Comparison of ENCODE assay signal across 8 mouse cellular contexts in the genomic region with DNA sequence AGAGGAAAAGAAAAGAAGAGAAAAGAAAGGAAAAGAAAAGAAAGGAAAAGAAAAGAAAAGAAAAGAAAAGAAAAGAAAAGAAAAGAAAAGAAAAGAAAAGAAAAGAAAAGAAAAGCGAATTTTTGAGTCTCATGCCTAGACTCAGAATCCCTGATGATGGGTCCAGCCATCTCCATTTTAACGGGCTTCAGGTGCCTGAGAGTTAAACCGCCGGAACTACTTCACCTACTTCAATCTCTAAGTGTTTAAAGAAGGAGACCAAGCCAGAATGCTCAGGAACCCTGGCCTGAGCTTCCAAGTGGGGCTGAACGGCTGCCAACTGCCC. TPM values are rescaled to one million over a fixed set of nuclear protein-coding genes. Genes with fewer than 3 reads are reported as not detected.
DNase-seq lines count a peak whose midpoint lies in the region; ATAC-seq and TF ChIP-seq lines count a peak whose summit lies in the region.
"Not testable (repeated sequence)": the region's sequence is repeated elsewhere in the genome, so short reads cannot be mapped to it uniquely, and the experiment has no call there.

No protein-coding gene starts in this region.

- 9% methylated on average over 5 of the region's 5 CpGs for WGBS in embryonic facial prominence, embryonic 12.5 days
- 5% methylated on average over 5 of the region's 5 CpGs for WGBS in hindbrain, embryonic 12.5 days
- 5% methylated on average over 5 of the region's 5 CpGs for WGBS in kidney, embryonic 15.5 days
- WGBS in liver, embryonic 13.5 days (ENCODE audit: insufficient replicate concordance) = 17% methylated on average over 5 of the region's 5 CpGs
- WGBS in midbrain, embryonic 12.5 days = 5% methylated on average over 5 of the region's 5 CpGs
- 4% methylated on average over 5 of the region's 5 CpGs for WGBS in small intestine, adult 2 months

- DNase-seq in liver, embryonic 13.5 days = not testable (repeated sequence)

- H3K27me3 ChIP-seq in embryonic facial prominence, embryonic 12.5 days; hindbrain, embryonic 12.5 days; kidney, embryonic 15.5 days; midbrain, embryonic 12.5 days; small intestine, adult 2 months (ENCODE audit: control insufficient read depth, insufficient read depth, low read length): not testable (repeated sequence)
- peaks cover 20% of the 10 kb centered on the region for H3K27me3 ChIP-seq in liver, embryonic 13.5 days

- H3K36me3 ChIP-seq in embryonic facial prominence, embryonic 12.5 days; hindbrain, embryonic 12.5 days; kidney, embryonic 15.5 days; liver, embryonic 13.5 days; midbrain, embryonic 12.5 days; small intestine, adult 2 months (ENCODE audit: control insufficient read depth, insufficient read depth, low read length): not testable (repeated sequence)

- not testable (repeated sequence) for TF ChIP-seq CTCF in small intestine, adult 2 months (IDR thresholded peaks at IDR 0.05; ENCODE audit: extremely low read depth, insufficient read length, insufficient replicate concordance, low read depth, low read length)

- H3K4me1 ChIP-seq in embryonic facial prominence, embryonic 12.5 days; hindbrain, embryonic 12.5 days; kidney, embryonic 15.5 days; liver, embryonic 13.5 days (replicated peaks); midbrain, embryonic 12.5 days; small intestine, adult 2 months (ENCODE audit: control insufficient read depth, insufficient read depth, insufficient read length, low read length): not testable (repeated sequence)

- not testable (repeated sequence) for TF ChIP-seq POLR2A in small intestine, adult 2 months (IDR thresholded peaks at IDR 0.05; ENCODE audit: low read depth, low read length)

- peak; percentile 26 for ATAC-seq in CD4-positive, CD25-positive, alpha-beta regulatory T cell, adult 4 months
- ATAC-seq in embryonic facial prominence, embryonic 12.5 days (ENCODE audit: insufficient number of reproducible peaks, insufficient read depth, low FRiP score, low TSS enrichment); hindbrain, embryonic 12.5 days (ENCODE audit: low FRiP score); kidney, embryonic 15.5 days (replicated peaks; ENCODE audit: low FRiP score); liver, embryonic 13.5 days (ENCODE audit: low read depth); midbrain, embryonic 12.5 days (ENCODE audit: low FRiP score, low read depth): not testable (repeated sequence)
- peak; percentile 78; the same call in 1 of the 2 replicates for ATAC-seq in frontal cortex, adult (ENCODE audit: low TSS enrichment)

- H3K27ac ChIP-seq in embryonic facial prominence, embryonic 12.5 days; hindbrain, embryonic 12.5 days; kidney, embryonic 15.5 days; liver, embryonic 13.5 days; small intestine, adult 2 months (ENCODE audit: insufficient read depth, low read depth, low read length): not testable (repeated sequence)
- 0 out of 2 replicates have a peak overlapping the region, but pooled peaks have one; percentile 52 for H3K27ac ChIP-seq in midbrain, embryonic 12.5 days (replicated peaks)

- H3K4me2 ChIP-seq in embryonic facial prominence, embryonic 12.5 days (replicated peaks) = peak overlapping the region; percentile 67
- peak overlapping the region; percentile 90 for H3K4me2 ChIP-seq in hindbrain, embryonic 12.5 days (replicated peaks)
- H3K4me2 ChIP-seq in kidney, embryonic 15.5 days = peak overlapping the region; percentile 84
- peak overlapping the region; percentile 63 for H3K4me2 ChIP-seq in liver, embryonic 13.5 days
- H3K4me2 ChIP-seq in midbrain, embryonic 12.5 days (replicated peaks) = peak overlapping the region; percentile 85

- peak overlapping the region; percentile 63 for H3K9ac ChIP-seq in embryonic facial prominence, embryonic 12.5 days
- peak overlapping the region; percentile 63 for H3K9ac ChIP-seq in hindbrain, embryonic 12.5 days
- peak overlapping the region; percentile 33; the same call in 1 of the 2 replicates for H3K9ac ChIP-seq in kidney, embryonic 15.5 days
- not testable (repeated sequence) for H3K9ac ChIP-seq in liver, embryonic 13.5 days
- peak overlapping the region; percentile 69 for H3K9ac ChIP-seq in midbrain, embryonic 12.5 days (replicated peaks)

- H3K4me3 ChIP-seq in embryonic facial prominence, embryonic 12.5 days = peak overlapping the region; percentile 50
- peak overlapping the region; percentile 65 for H3K4me3 ChIP-seq in hindbrain, embryonic 12.5 days
- peak overlapping the region; percentile 59 for H3K4me3 ChIP-seq in kidney, embryonic 15.5 days (replicated peaks)
- H3K4me3 ChIP-seq in liver, embryonic 13.5 days (replicated peaks) = peak overlapping the region; percentile 48
- H3K4me3 ChIP-seq in midbrain, embryonic 12.5 days = peak overlapping the region; percentile 70
- peak overlapping the region; percentile 62 for H3K4me3 ChIP-seq in small intestine, adult 2 months (ENCODE audit: low read depth, low read length)

- H3K9me3 ChIP-seq in embryonic facial prominence, embryonic 12.5 days; hindbrain, embryonic 12.5 days (replicated peaks); kidney, embryonic 15.5 days (replicated peaks); liver, embryonic 13.5 days (replicated peaks); midbrain, embryonic 12.5 days: not testable (repeated sequence)

RNA-seq across cellular contexts. Expression of gene Nsun7, which starts 0.3 kb away (rescaled TPM):
- polyA plus RNA-seq in CD4-positive, CD25-positive, alpha-beta regulatory T cell, adult 4 months (2017; shearing (Covaris generic)) = 1 to 10 TPM; 1.0 TPM
- 1.5 and 1.6 TPM in 2 replicates for polyA plus RNA-seq in embryonic facial prominence, embryonic 12.5 days (2016; fragmentation: Nextera tagmentation; extraction: Ambion mirVana)
- 1.8 and 2.0 TPM in 2 replicates for polyA plus RNA-seq in hindbrain, embryonic 12.5 days (2016; fragmentation: Nextera tagmentation; extraction: Ambion mirVana)
- polyA plus RNA-seq in kidney, embryonic 15.5 days (2015; fragmentation: Nextera tagmentation; extraction: Ambion mirVana) = 0.32 and 0.44 TPM in 2 replicates
- not detected in 2 replicates for polyA plus RNA-seq in liver, embryonic 13.5 days (2015; fragmentation: Nextera tagmentation; extraction: Ambion mirVana)
- polyA plus RNA-seq in midbrain, embryonic 12.5 days (2016; fragmentation: Nextera tagmentation; extraction: Ambion mirVana) = 1.2 and 1.9 TPM in 2 replicates
- not detected in 2 replicates for polyA plus RNA-seq in small intestine, adult 2 months (2012; rRNA removed)
